Mouse (Mus musculus) brain, embryonic 14.5 days (tissue): ENCODE results near the gene Sars. TPM values are rescaled to one million over a fixed set of nuclear protein-coding genes. Genes with fewer than 3 reads are reported as not detected.

Experiments
- DNase-seq: peaks from one replicate; pipeline ENCODE4 v3.0.0-alpha.2; 2011; ENCODE audit warnings: low read depth
- CTCF ChIP-seq: fragments of 200-500 bp; IDR thresholded peaks from 2 replicates; pipeline ENCODE4 v1.5.1; 2012; ENCODE audit warnings: inconsistent platforms, mild to moderate bottlenecking, moderate library complexity, borderline replicate concordance; ENCODE audit not compliant: insufficient read depth, insufficient read length; ENCODE audit errors: extremely low read depth
- POLR2A ChIP-seq: fragments of 200-500 bp; IDR thresholded peaks from 2 replicates; pipeline ENCODE4 v1.6.1; 2012; ENCODE audit warnings: mild to moderate bottlenecking, inconsistent platforms, borderline replicate concordance; ENCODE audit not compliant: poor library complexity, insufficient read depth, insufficient read length, severe bottlenecking; ENCODE audit errors: extremely low read depth
- polyA plus RNA-seq: library from polyadenylated mRNA; depleted of rRNA; stranded (reverse); fragments of >200 nt; gene quantifications from 2 replicates; pipeline ENCODE4 v1.2.3, GENCODE M21; 2012

Sars gene
- polyA plus RNA-seq, 1 experiment: 161 TPM

- no peak for DNase-seq
- TF ChIP-seq CTCF: no peak
- TF ChIP-seq POLR2A: no peak
Measured at GRCm38 (mm10) chr3:108445366-108445705, 327 bp upstream of the Sars start.

- peak; percentile 56 for DNase-seq
- TF ChIP-seq POLR2A (no peak), CTCF (no peak)
Measured at GRCm38 (mm10) chr3:108444029-108444428, 980 bp downstream of the Sars start.

GRCm38 (mm10) chr3:108436380-108436714 lies 8.7 kb downstream of the Sars start:
- TF ChIP-seq POLR2A (no peak), CTCF (peak; percentile 44; the same call in 1 of the 2 replicates)
- peak; percentile 52 for DNase-seq

- TF ChIP-seq CTCF (no peak), POLR2A (no peak)
- DNase-seq: no peak
Measured at GRCm38 (mm10) chr3:108435701-108436379, 9.2 kb downstream of the Sars start.

- no peak for DNase-seq
- TF ChIP-seq CTCF (no peak), POLR2A (no peak)
Measured at GRCm38 (mm10) chr3:108433881-108434495, 11.0 kb downstream of the Sars start.

- TF ChIP-seq CTCF (no peak), POLR2A (no peak)
- peak; percentile 96 for DNase-seq
Measured at GRCm38 (mm10) chr3:108433188-108433880, 11.7 kb downstream of the Sars start.

GRCm38 (mm10) chr3:108432542-108433187 lies 12.3 kb downstream of the Sars start:
- no peak for TF ChIP-seq CTCF
- no peak for TF ChIP-seq POLR2A
- peak; percentile 95 for DNase-seq

- TF ChIP-seq POLR2A (no peak), CTCF (no peak)
- no peak for DNase-seq
Measured at GRCm38 (mm10) chr3:108425624-108426018, 19.4 kb downstream of the Sars start.

- DNase-seq: peak; percentile 46
- no peak for TF ChIP-seq CTCF
- TF ChIP-seq POLR2A: no peak
Measured at GRCm38 (mm10) chr3:108424944-108425623, 19.9 kb downstream of the Sars start.

GRCm38 (mm10) chr3:108423844-108424801 lies 20.9 kb downstream of the Sars start:
- no peak for TF ChIP-seq CTCF
- TF ChIP-seq POLR2A: no peak
- peak; percentile 94 for DNase-seq
